Mouse (Mus musculus): ENCODE data around the gene Slc15a4.

GRCm38 (mm10) chr5:127678501-127678900 lies 45.8 kb upstream of the Slc15a4 start:
- TF ChIP-seq CTCF (IDR thresholded peaks at IDR 0.05; ENCODE audit: low read depth) (peak; percentile 32), EP300 (IDR thresholded peaks at IDR 0.05; ENCODE audit: low read depth) (no peak)
